Mouse (Mus musculus) heart, postnatal 0 days (tissue): ENCODE results near the gene Ifnb1.

Source experiments
- CTCF ChIP-seq: IDR thresholded peaks from 2 replicates; pipeline ENCODE4 v1.5.1; 2016; ENCODE audit warnings: antibody characterized with exemption, control low read depth, low read depth
- EP300 ChIP-seq: IDR thresholded peaks from 2 replicates; pipeline ENCODE4 v1.6.1; 2016; ENCODE audit warnings: antibody characterized with exemption, low read depth

DNA sequence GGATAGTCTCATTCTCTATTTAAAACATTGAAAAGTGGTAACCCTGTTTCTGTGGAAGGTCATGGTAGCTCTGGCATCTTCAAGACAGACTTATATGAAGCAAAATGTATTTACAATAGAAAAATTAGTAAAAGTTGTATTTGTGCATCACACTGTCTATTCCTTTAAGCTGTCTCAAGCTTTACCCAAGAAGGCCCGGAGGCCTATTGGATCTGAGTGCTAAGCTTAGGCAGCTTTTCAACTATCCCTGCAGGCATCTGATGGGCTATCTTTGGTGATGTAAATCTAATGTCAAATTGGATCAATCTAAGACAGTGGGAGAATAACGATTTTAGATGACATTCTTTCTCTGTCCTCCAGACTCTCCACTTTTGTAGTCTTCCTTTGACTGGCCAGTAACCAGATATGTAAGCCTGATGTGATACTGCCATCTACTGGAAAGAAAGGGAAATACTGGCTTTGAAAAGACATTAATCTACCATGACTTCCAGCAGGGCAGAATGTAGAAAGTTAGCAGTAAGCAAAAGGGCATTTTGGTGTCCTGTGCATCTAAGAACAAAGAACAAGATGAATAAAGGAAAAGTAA is 21.2 kb upstream of the Ifnb1 start:
- TF ChIP-seq CTCF (peak; percentile 94), EP300 (no peak)
